Mouse (Mus musculus): ENCODE results near the gene Fbxl12. TPM values are rescaled to one million over a fixed set of nuclear protein-coding genes. Genes with fewer than 3 reads are reported as not detected.
A peak's percentile ranks its signal among the peaks of the same experiment; 100 is the strongest.

Gene Fbxl12
- polyA plus RNA-seq, 1 experiment, result 26.9 TPM

- H3K4me3 ChIP-seq (ENCODE audit: insufficient read depth, low read length), result no peak overlapping the region
- peaks cover 7% of the 10 kb centered on the region for H3K4me1 ChIP-seq (ENCODE audit: control insufficient read depth, insufficient read depth, low read length)
- TF ChIP-seq CTCF (IDR thresholded peaks at IDR 0.05; ENCODE audit: extremely low read depth, insufficient read depth, low read length) (no peak), POLR2A (IDR thresholded peaks at IDR 0.05; ENCODE audit: extremely low read depth, insufficient read depth, low read length) (no peak)
- no peak overlapping the region for H3K27ac ChIP-seq (ENCODE audit: insufficient read depth, low read length)
Measured at GRCm38 (mm10) chr9:20657546-20657945, 13.0 kb upstream of the Fbxl12 start.

GRCm38 (mm10) chr9:20653859-20654258 is 9.3 kb upstream of the Fbxl12 start:
- no peak for TF ChIP-seq CTCF (IDR thresholded peaks at IDR 0.05; ENCODE audit: extremely low read depth, insufficient read depth, low read length)
- no peak for TF ChIP-seq POLR2A (IDR thresholded peaks at IDR 0.05; ENCODE audit: extremely low read depth, insufficient read depth, low read length)
- Histone ChIP-seq H3K4me3 (ENCODE audit: insufficient read depth, low read length) (no peak overlapping the region), H3K4me1 (ENCODE audit: control insufficient read depth, insufficient read depth, low read length) (peaks cover 7% of the 10 kb centered on the region), H3K27ac (ENCODE audit: insufficient read depth, low read length) (no peak overlapping the region)

GRCm38 (mm10) chr9:20652260-20652658 is 7.7 kb upstream of the Fbxl12 start:
- TF ChIP-seq CTCF (IDR thresholded peaks at IDR 0.05; ENCODE audit: extremely low read depth, insufficient read depth, low read length), result no peak
- no peak for TF ChIP-seq POLR2A (IDR thresholded peaks at IDR 0.05; ENCODE audit: extremely low read depth, insufficient read depth, low read length)
- peaks cover 3% of the 10 kb centered on the region for H3K4me1 ChIP-seq (ENCODE audit: control insufficient read depth, insufficient read depth, low read length)
- H3K4me3 ChIP-seq (ENCODE audit: insufficient read depth, low read length), result peak overlapping the region; percentile 88
- no peak overlapping the region for H3K27ac ChIP-seq (ENCODE audit: insufficient read depth, low read length)

- TF ChIP-seq POLR2A (IDR thresholded peaks at IDR 0.05; ENCODE audit: extremely low read depth, insufficient read depth, low read length), result peak; percentile 71
- no peak for TF ChIP-seq CTCF (IDR thresholded peaks at IDR 0.05; ENCODE audit: extremely low read depth, insufficient read depth, low read length)
- H3K4me1 ChIP-seq (ENCODE audit: control insufficient read depth, insufficient read depth, low read length), result peaks cover 2% of the 10 kb centered on the region
- peak within 1 kb of the TSS; percentile 30 for H3K27ac ChIP-seq (ENCODE audit: insufficient read depth, low read length)
- H3K4me3 ChIP-seq (ENCODE audit: insufficient read depth, low read length), result peak within 1 kb of the TSS; percentile 88
Measured at GRCm38 (mm10) chr9:20651602-20652259, 7.2 kb upstream of the Fbxl12 start, which contains the start of gene Pin1. Gene Pin1 (plus strand): TSS chr9:20652095.

GRCm38 (mm10) chr9:20645121-20645520 is 554 bp upstream of the Fbxl12 start:
- TF ChIP-seq POLR2A (IDR thresholded peaks at IDR 0.05; ENCODE audit: extremely low read depth, insufficient read depth, low read length) (peak; percentile 45; the same call in 1 of the 2 replicates), CTCF (IDR thresholded peaks at IDR 0.05; ENCODE audit: extremely low read depth, insufficient read depth, low read length) (no peak)
- H3K4me1 ChIP-seq (ENCODE audit: control insufficient read depth, insufficient read depth, low read length), result no peaks in the 10 kb centered on the region
- H3K4me3 ChIP-seq (ENCODE audit: insufficient read depth, low read length), result peak overlapping the region; percentile 80
- peak overlapping the region; percentile 21 for H3K27ac ChIP-seq (ENCODE audit: insufficient read depth, low read length)

GRCm38 (mm10) chr9:20643781-20644180 is 786 bp downstream of the Fbxl12 start:
- peak overlapping the region; percentile 80 for H3K4me3 ChIP-seq (ENCODE audit: insufficient read depth, low read length)
- H3K27ac ChIP-seq (ENCODE audit: insufficient read depth, low read length), result no peak overlapping the region
- no peaks in the 10 kb centered on the region for H3K4me1 ChIP-seq (ENCODE audit: control insufficient read depth, insufficient read depth, low read length)
- no peak for TF ChIP-seq CTCF (IDR thresholded peaks at IDR 0.05; ENCODE audit: extremely low read depth, insufficient read depth, low read length)
- TF ChIP-seq POLR2A (IDR thresholded peaks at IDR 0.05; ENCODE audit: extremely low read depth, insufficient read depth, low read length), result no peak

- H3K4me3 ChIP-seq (ENCODE audit: insufficient read depth, low read length), result peak overlapping the region; percentile 80
- H3K4me1 ChIP-seq (ENCODE audit: control insufficient read depth, insufficient read depth, low read length), result no peaks in the 10 kb centered on the region
- no peak overlapping the region for H3K27ac ChIP-seq (ENCODE audit: insufficient read depth, low read length)
- TF ChIP-seq POLR2A (IDR thresholded peaks at IDR 0.05; ENCODE audit: extremely low read depth, insufficient read depth, low read length) (peak; percentile 41; the same call in 1 of the 2 replicates), CTCF (IDR thresholded peaks at IDR 0.05; ENCODE audit: extremely low read depth, insufficient read depth, low read length) (no peak)
Measured at GRCm38 (mm10) chr9:20642896-20643466, 1.6 kb downstream of the Fbxl12 start.

GRCm38 (mm10) chr9:20642101-20642895 is 2.3 kb downstream of the Fbxl12 start, which contains the start of gene Ubl5:
Gene Ubl5 (plus strand): TSS chr9:20642878.
- peak within 1 kb of the TSS; percentile 80 for H3K4me3 ChIP-seq (ENCODE audit: insufficient read depth, low read length)
- no peak for TF ChIP-seq CTCF (IDR thresholded peaks at IDR 0.05; ENCODE audit: extremely low read depth, insufficient read depth, low read length)
- TF ChIP-seq POLR2A (IDR thresholded peaks at IDR 0.05; ENCODE audit: extremely low read depth, insufficient read depth, low read length), result no peak
- H3K4me1 ChIP-seq (ENCODE audit: control insufficient read depth, insufficient read depth, low read length), result no peaks in the 10 kb centered on the region
- H3K27ac ChIP-seq (ENCODE audit: insufficient read depth, low read length), result no peak within 1 kb of the TSS

- Histone ChIP-seq H3K4me1 (ENCODE audit: control insufficient read depth, insufficient read depth, low read length) (no peaks in the 10 kb centered on the region), H3K4me3 (ENCODE audit: insufficient read depth, low read length) (peak overlapping the region; percentile 80), H3K27ac (ENCODE audit: insufficient read depth, low read length) (no peak overlapping the region)
- TF ChIP-seq CTCF (IDR thresholded peaks at IDR 0.05; ENCODE audit: extremely low read depth, insufficient read depth, low read length) (no peak), POLR2A (IDR thresholded peaks at IDR 0.05; ENCODE audit: extremely low read depth, insufficient read depth, low read length) (no peak)
Measured at GRCm38 (mm10) chr9:20641501-20641900, 3.1 kb downstream of the Fbxl12 start.

All from cortical plate, adult 2 months (tissue).